Mouse (Mus musculus) neural tube, embryonic 12.5 days (tissue): ENCODE measurements around the gene Rgma. TPM values are rescaled to one million over a fixed set of nuclear protein-coding genes. Genes with fewer than 3 reads are reported as not detected.

Experiments used
- ATAC-seq: fragments of 200-750 bp; cut with Nextera tagmentation; 2 replicates; pipeline ENCODE4 v1.8.0; 2017; ENCODE audit warnings: low read depth, mild to moderate bottlenecking, moderate TSS enrichment, moderate library complexity; ENCODE audit not compliant: low FRiP score
- H3K27ac ChIP-seq: fragments of 300-500 bp; sonication (generic); 2 replicates; pipeline ENCODE4 v1.5.1; 2016
- H3K27me3 ChIP-seq: fragments of 300-500 bp; sonication (generic); replicated peaks from 2 replicates; pipeline ENCODE4 v1.6.1; 2016; ENCODE audit warnings: mild to moderate bottlenecking
- H3K36me3 ChIP-seq: fragments of 300-500 bp; sonication (generic); 2 replicates; pipeline ENCODE4 v1.6.1; 2016; ENCODE audit warnings: mild to moderate bottlenecking
- H3K4me1 ChIP-seq: fragments of 300-500 bp; sonication (generic); 2 replicates; pipeline ENCODE4 v1.6.1; 2016
- H3K4me2 ChIP-seq: fragments of 300-500 bp; sonication (generic); replicated peaks from 2 replicates; pipeline ENCODE4 v1.6.1; 2016; ENCODE audit warnings: mild to moderate bottlenecking
- H3K4me3 ChIP-seq: fragments of 300-500 bp; sonication (generic); 2 replicates; pipeline ENCODE4 v1.5.1; 2016
- H3K9ac ChIP-seq: fragments of 300-500 bp; sonication (generic); 2 replicates; pipeline ENCODE4 v1.6.1; 2016; ENCODE audit warnings: mild to moderate bottlenecking
- H3K9me3 ChIP-seq: fragments of 300-500 bp; sonication (generic); 2 replicates; pipeline ENCODE4 v1.6.1; 2016; ENCODE audit warnings: mild to moderate bottlenecking
- WGBS: fragments of 180-500 bp; shearing (Covaris S2); methylation state at CpG from one replicate; pipeline ENCODE4 v1.1.7; 2016; 5-methylcytosine and 5-hydroxymethylcytosine counted together
- polyA plus RNA-seq: library from polyadenylated mRNA; unstranded; fragments of >200 nt; fragmentation: Nextera tagmentation; extraction: Ambion mirVana; gene quantifications from 2 replicates; pipeline ENCODE4 v1.2.1, GENCODE M21; 2016

The Rgma gene
- polyA plus RNA-seq, 1 experiment from 2014 or later, result 49.0 TPM

- Histone ChIP-seq H3K27ac (no peak overlapping the region), H3K36me3 (peaks cover 90% of the 10 kb centered on the region), H3K4me1 (no peaks in the 10 kb centered on the region), H3K27me3 (no peaks in the 10 kb centered on the region), H3K4me2 (no peak overlapping the region), H3K4me3 (no peak overlapping the region), H3K9me3 (no peaks in the 10 kb centered on the region), H3K9ac (no peak overlapping the region)
- no peak for ATAC-seq
- 90% methylated on average over 12 of the region's 12 CpGs for WGBS
Measured at GRCm38 (mm10) chr7:73454113-73454512, 78.8 kb downstream of the Rgma start.

GRCm38 (mm10) chr7:73463546-73463945 is 88.2 kb downstream of the Rgma start:
- no peak overlapping the region for H3K4me3 ChIP-seq
- ATAC-seq, result no peak
- no peak overlapping the region for H3K9ac ChIP-seq
- peaks cover 88% of the 10 kb centered on the region for H3K36me3 ChIP-seq
- H3K27ac ChIP-seq, result no peak overlapping the region
- H3K4me2 ChIP-seq, result no peak overlapping the region
- H3K4me1 ChIP-seq, result no peaks in the 10 kb centered on the region
- 92% methylated on average over 2 of the region's 2 CpGs for WGBS
- H3K9me3 ChIP-seq, result no peaks in the 10 kb centered on the region
- H3K27me3 ChIP-seq, result no peaks in the 10 kb centered on the region

GRCm38 (mm10) chr7:73467741-73468140 is 92.4 kb downstream of the Rgma start:
- 96% methylated on average over 3 of the region's 3 CpGs for WGBS
- no peak overlapping the region for H3K9ac ChIP-seq
- H3K36me3 ChIP-seq, result peaks cover 86% of the 10 kb centered on the region
- no peak overlapping the region for H3K27ac ChIP-seq
- no peaks in the 10 kb centered on the region for H3K9me3 ChIP-seq
- H3K4me1 ChIP-seq, result no peaks in the 10 kb centered on the region
- ATAC-seq, result no peak
- H3K4me2 ChIP-seq, result no peak overlapping the region
- no peak overlapping the region for H3K4me3 ChIP-seq
- H3K27me3 ChIP-seq, result no peaks in the 10 kb centered on the region

Other genes starting within 250 kb of the Rgma start
- gene Chd2, start 166.3 kb downstream of the Rgma start, polyA plus RNA-seq, result 41.5 and 59.7 TPM in 2 replicates